Mouse (Mus musculus) inflammation-experienced regulatory T-cells (primary cell): Measurements from ENCODE around the gene Mamld1. TPM values are rescaled to one million over a fixed set of nuclear protein-coding genes. Genes with fewer than 3 reads are reported as not detected.

Experiments used
- polyA plus RNA-seq, 2 experiments: library from polyadenylated mRNA; unstranded; fragments of 100-300 nt; shearing (Covaris generic); gene quantifications; one replicate each; pipeline ENCODE4 v1.2.1; 2017

The Mamld1 gene
- polyA plus RNA-seq, result under 1 TPM; 0.06 to 0.42 TPM

GRCm38 (mm10) chrX:71049864-71050576 lies at the start of gene Mamld1:
Gene Mamld1, plus strand, starts transcription at chrX:71050256.

Other genes with a start within 250 kb of the Mamld1 start
- 10 to 100 TPM in 1 of 2 experiments, 1 to 10 TPM in 1; 7.6 to 12.1 TPM for gene Mtm1, start 160.5 kb downstream of the Mamld1 start, polyA plus RNA-seq